Mouse (Mus musculus): ENCODE measurements at regions not wholly inside any gene's neighbourhood (a gene's known extent, or its start where the extent isn't known, plus 50 kb on each side); places are given as distances from the start of the nearest gene placed in this dataset.

DNA sequence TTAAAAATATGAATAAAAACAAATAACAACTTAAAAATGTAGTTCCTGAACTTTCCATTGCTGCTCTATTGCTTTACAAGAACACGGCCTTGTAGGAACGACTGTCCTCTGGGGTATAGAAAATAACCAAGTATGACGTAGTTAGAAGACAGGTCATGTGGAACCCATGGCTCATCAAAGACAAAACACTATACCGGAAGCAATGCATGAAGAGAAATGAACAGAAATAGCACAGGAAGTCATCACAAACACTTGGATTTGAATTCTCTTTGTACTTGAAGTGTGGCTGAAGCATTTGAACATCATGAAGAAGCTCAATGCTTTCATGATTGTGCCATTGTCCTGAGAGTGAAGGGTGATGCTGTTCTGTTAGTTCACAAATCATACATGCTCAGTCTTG is 538.7 kb upstream of the Zfp462 start:
- ATAC-seq (ENCODE audit: insufficient number of reproducible peaks, low FRiP score, low TSS enrichment), result no peak

DNA sequence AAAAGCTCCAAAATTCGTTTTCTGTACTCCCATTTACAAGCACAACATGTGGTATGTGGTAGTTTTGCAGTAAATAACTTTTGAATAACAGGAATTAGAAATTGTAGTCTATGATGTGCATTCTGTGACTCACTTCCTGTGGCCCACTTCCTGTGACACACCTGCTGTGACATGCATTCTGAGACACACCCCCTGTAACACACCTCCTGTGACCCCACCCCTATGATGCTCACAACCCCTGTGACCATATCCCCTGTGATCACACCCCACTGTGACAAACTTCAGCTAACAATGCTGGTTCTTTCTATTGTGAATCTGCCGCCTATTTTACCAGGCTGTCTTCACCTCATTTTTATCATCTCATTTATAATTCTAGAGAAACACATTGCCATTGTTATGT is 536.9 kb upstream of the Zfp462 start:
- ATAC-seq (ENCODE audit: insufficient number of reproducible peaks, low FRiP score, low TSS enrichment), result no peak

- no peak for ATAC-seq (ENCODE audit: insufficient number of reproducible peaks, low FRiP score, low TSS enrichment)
Observed at GRCm38 (mm10) chr4:54430789-54431188, 514.1 kb upstream of the Zfp462 start.

GRCm38 (mm10) chr4:54460596-54460995 is 484.3 kb upstream of the Zfp462 start:
- ATAC-seq (ENCODE audit: insufficient number of reproducible peaks, low FRiP score, low TSS enrichment), result no peak

- ATAC-seq (ENCODE audit: insufficient number of reproducible peaks, low FRiP score, low TSS enrichment), result no peak
Observed at GRCm38 (mm10) chr4:54469176-54469575, 475.7 kb upstream of the Zfp462 start.

GRCm38 (mm10) chr4:54470022-54471008 is 474.5 kb upstream of the Zfp462 start:
- 0 out of 2 replicates have a peak, but pooled peaks have one; percentile 51 for ATAC-seq (ENCODE audit: insufficient number of reproducible peaks, low FRiP score, low TSS enrichment)

GRCm38 (mm10) chr4:54471009-54471408 is 473.8 kb upstream of the Zfp462 start:
- ATAC-seq (ENCODE audit: insufficient number of reproducible peaks, low FRiP score, low TSS enrichment), result no peak

GRCm38 (mm10) chr4:54481766-54482165 is 463.1 kb upstream of the Zfp462 start:
- ATAC-seq (ENCODE audit: insufficient number of reproducible peaks, low FRiP score, low TSS enrichment), result no peak

- ATAC-seq (ENCODE audit: insufficient number of reproducible peaks, low FRiP score, low TSS enrichment), result no peak
Observed at GRCm38 (mm10) chr4:54493074-54493473, 451.8 kb upstream of the Zfp462 start.

GRCm38 (mm10) chr4:54497312-54497994 is 447.4 kb upstream of the Zfp462 start:
- no peak for ATAC-seq (ENCODE audit: insufficient number of reproducible peaks, low FRiP score, low TSS enrichment)

GRCm38 (mm10) chr4:54515934-54516333 is 428.9 kb upstream of the Zfp462 start:
- no peak for ATAC-seq (ENCODE audit: insufficient number of reproducible peaks, low FRiP score, low TSS enrichment)

DNA sequence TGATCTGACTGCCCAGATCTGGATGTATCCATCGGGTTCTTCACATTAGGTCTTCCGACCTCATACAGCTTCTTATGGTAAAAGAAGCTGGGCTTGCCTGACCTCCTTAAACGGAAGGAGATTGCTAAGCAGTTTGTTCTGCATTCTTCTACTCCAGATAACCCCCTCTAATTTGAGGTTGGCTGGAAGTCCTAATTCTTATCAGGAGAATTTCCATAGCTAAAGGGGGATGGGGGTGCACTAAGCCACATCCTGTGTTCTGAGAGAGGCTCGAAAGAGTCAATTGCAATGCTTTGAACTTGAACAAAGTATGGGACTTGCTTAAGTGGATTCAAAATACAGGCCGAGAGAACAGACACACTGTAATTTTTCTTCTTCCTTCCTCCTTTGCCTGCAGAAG is 421.6 kb upstream of the Zfp462 start:
- no peak for ATAC-seq (ENCODE audit: insufficient number of reproducible peaks, low FRiP score, low TSS enrichment)

DNA sequence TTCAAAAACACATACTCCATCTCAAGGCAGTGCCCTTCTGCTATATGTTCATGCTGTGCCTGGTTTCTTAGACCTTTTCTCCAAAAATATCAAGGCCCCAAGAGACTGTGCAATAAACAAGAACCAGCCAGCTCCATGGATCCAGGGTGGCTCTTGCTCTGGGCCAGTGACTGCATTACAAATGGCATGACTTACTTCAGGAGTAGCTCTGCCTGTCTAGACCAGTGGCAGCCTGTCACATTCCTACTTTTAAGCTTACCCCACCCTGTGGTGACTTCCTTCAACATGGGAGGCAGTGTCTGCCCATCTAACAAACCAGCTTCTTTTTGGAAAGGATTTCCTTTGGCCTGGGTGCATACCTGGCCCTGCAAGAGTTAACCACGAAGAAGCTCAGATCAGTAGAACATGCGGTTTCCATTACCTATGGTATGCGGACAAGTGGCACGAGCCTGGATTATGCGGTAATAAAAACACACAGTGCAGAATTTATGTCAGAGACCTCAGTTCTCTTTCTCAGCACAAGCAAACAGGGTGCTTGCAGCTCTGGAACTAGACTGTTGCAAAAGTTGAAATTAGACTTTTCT is 418.8 kb upstream of the Zfp462 start:
- ATAC-seq (ENCODE audit: insufficient number of reproducible peaks, low FRiP score, low TSS enrichment), result no peak

- ATAC-seq (ENCODE audit: insufficient number of reproducible peaks, low FRiP score, low TSS enrichment), result no peak
Observed at GRCm38 (mm10) chr4:54527660-54528059, 417.2 kb upstream of the Zfp462 start.

DNA sequence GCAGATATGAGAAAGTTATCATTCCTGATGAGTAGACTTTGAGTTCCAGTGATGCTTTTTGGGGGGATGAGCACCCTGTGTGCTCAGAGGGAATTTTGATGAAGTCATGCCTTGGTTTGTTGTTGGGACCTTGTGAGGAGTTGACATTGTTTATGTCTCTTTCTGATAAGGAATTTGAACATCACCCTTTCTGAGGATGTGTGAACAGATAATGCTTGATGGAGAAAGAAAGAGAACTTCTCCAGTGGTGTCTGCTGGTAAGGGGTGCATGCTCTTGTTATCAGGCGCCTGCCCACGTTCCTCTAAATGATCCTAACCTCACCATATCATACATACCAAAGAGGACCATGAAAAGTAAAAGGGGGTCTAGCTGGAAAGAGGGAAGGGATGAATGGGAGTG is 413.1 kb upstream of the Zfp462 start:
- ATAC-seq (ENCODE audit: insufficient number of reproducible peaks, low FRiP score, low TSS enrichment), result no peak

- ATAC-seq (ENCODE audit: insufficient number of reproducible peaks, low FRiP score, low TSS enrichment), result no peak
Observed at GRCm38 (mm10) chr4:54533846-54534245, 411.0 kb upstream of the Zfp462 start.

DNA sequence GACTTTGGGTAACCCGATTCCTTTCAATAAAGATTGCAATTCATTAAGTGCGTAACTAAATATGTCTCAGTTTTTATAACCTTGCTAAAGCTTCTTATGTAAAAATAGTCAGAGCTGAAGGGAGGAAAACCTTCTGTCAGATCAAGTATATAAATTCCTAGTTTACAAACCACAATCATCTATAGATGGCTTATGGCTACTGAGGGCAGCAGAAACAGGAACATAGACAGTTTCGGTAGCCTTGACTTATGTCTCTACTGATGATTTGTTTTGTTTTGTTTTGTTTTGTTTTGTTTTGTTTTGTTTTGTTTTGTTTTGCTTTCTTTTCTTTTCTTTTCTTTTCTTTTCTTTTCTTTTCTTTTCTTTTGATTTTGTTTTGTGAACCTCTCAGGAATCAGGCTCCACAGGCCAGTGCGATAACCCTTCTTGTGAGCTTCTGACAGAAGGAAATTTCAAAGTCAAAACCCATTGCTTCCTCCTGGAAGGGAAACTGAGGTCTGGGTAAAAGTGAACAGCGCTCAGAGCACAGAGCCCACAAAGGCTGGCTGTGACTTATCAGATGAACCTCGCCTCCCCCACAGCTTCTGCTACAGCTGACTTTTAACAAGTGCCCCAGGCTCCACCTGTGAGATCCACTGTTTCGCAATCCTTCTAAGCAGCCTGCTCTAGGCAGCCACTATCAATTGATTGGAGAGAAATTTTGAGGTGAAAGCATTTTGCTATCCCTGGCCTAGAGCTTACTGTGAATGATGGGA is 391.8 kb upstream of the Zfp462 start:
- ATAC-seq (ENCODE audit: insufficient number of reproducible peaks, low FRiP score, low TSS enrichment), result no peak

- no peak for ATAC-seq (ENCODE audit: insufficient number of reproducible peaks, low FRiP score, low TSS enrichment)
Observed at GRCm38 (mm10) chr4:54563075-54563474, 381.8 kb upstream of the Zfp462 start.

GRCm38 (mm10) chr4:54573185-54573584 is 371.7 kb upstream of the Zfp462 start:
- ATAC-seq (ENCODE audit: insufficient number of reproducible peaks, low FRiP score, low TSS enrichment), result no peak

DNA sequence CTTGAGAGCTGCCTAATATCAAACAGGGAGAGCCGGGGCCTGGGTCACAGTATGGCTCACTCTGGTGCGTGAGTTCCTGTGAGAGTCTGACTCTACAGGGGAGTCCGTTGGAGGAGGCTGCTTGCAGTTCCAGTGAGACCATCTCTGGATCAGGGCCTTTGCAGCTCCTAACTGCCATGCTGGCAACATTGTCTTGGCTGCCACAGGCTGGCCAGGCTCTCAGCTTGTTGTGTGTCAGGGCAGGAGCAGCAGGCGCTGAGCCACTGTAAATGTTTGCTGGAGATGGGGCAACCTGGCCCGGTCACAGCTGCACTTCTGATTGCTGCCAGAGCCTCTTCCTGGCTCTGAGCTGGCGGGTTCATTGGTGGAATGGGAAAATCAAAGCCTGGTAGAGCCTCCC is 357.7 kb upstream of the Zfp462 start:
- ATAC-seq (ENCODE audit: insufficient number of reproducible peaks, low FRiP score, low TSS enrichment), result 0 out of 2 replicates have a peak, but pooled peaks have one; percentile 20
